Mouse (Mus musculus) mesoderm, embryonic 11.5 days (tissue): Measurements from ENCODE around the gene Hlcs.
A peak's percentile ranks its signal among the peaks of the same experiment; 100 is the strongest.

Experiments used
- DNase-seq: peaks from one replicate; pipeline ENCODE4 v3.0.0-alpha.2; 2012; ENCODE audit warnings: low read depth, low spot score

Gene Hlcs

DNA sequence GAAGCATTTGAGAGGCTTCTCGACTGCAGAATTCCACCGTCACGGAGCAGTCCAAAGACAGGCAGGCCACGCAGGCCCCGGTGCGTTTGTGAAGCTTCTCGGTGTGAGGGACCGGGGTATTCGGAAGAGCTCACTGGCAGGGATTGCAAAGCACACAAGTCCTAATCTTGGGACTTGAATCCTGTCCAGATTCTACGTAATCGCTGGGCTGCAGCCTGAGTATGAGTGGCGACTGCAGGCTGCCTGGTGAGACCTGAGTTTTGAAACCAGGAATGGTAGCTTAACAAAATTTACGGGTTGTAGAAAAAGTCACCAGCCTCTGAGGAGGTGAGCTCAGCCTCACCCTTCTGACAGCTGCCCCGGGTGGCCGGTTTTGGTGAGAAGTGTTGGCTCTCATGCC is 64.7 kb downstream of the Hlcs start:
- DNase-seq: no peak

DNA sequence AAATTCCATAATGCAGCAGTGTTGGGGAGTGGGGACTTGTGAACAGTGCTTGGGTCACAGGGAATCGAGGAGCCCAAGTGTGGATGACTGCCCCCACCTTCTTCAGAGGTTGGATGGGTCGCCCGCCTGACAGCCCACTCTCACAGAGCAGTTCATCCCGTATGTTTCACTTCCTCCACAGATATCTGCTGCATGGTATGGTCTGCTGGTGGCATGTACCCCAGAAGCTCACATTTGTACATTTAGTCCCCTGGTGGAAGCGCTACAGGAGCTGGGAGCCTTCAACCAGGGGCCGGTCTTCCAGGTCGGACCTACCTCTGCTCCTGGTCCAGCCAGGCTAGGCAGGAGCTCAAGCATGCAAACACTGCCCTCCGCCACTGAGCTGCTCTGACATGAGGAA is 66.4 kb downstream of the Hlcs start:
- no peak for DNase-seq

DNA sequence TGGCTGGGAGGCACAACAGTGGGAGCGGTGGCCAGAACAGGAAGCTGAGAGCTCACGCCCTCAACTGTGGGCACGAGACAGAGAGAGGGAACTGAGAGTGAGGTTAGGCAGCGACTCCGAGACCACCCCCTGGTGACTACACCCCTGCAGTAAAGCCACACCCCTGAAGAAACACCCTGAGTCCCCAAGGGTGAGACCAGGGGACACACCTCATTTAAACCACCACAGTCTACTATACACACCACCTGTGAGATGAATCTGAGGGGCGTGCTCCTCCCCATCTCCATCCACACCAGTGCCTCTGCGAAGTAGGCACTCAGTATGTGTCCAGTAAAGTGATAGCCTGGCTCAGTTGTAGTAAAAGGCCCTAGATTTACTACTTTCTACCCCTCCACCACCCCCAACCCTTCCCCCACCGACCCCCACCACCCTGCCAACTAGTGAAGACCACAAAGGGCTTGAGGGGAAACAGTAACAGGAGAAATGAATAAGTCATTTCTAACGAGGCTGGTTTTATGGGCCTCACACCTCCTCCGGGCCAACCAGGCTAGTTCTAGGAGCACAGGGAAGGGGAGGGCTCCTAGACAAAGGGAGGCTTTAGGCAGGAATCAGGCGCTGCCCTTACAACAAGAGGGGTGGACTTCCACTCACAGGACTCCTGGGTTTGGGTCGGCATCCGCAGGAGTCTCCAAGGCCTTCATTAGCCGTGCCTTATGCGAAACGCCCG is 67.2 kb downstream of the Hlcs start:
- DNase-seq: no peak

DNA sequence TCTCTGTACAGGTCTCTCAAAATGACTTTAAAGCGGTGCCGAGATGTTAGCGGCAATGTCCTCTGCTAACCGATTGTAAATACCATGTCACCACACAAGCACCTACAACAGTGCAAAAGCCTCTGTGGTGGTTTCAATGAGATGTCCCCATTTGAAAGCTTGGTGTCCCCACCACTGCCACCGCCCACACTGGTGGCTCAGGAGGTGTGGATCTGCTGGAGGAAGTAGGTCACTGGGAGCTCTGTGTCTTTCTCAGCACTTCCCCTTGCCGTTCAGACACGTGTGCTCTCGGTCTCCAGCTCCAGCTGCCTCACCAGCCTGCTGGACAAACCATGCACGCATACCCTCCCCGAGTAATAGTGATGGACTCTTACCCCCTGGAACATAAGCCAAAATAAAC is 72.2 kb downstream of the Hlcs start:
- DNase-seq: no peak

DNA sequence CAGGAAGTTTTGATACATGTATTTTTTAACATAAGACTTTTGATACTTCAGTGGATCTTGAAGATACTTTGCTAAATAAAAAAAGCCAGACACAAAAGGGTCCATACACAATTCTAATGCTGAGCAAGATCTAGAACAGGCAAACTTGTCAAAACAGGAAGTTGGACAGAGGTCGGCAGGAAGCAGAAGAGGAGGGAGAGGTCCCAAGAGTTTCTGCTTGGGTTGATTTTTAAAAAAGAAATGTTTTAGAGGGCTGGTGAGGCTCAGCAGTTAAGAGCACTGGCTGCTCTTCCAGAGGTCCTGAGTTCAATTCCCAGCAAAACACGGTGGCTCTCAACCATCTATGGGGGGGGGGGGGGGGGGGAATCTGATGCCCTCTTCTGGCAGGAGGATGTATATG is 73.2 kb downstream of the Hlcs start:
- no peak for DNase-seq

DNA sequence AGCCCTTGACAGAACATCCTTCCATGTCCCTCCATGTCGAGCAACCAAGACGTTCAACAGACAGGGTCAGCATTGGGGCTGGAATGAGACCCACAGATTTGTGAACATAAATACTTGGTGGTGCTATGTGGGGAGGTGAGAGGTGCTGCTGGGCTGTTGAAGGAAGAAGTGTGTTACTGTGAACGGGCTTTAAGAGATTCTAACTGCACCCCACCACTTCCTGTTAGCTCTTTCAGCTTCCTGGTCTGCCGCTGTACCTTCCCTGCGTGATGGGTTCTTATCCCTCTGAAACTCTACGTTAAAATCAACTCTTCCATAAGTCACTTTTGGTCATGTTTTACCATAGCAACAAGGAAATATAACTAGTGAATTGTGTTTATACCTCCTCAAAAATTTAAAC is 73.8 kb downstream of the Hlcs start:
- no peak for DNase-seq

DNA sequence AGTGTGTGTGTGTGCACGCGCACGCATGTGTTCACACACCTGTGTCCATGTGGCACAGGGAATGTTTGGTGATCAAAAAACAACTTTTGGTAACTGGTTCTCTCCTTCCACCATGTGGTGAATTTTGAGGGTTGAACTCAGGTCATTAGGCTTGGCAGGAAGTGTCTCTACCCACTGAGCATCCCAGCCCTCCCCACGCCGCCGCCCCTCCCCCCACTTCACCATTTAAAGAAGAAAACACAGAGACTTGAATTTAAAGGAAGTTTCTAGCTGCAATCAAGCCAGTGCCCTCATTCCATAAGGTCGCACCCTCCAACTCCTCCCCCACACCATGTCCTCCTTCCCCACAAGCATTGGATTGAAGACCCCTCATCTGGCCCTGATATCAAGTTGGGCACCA is 74.2 kb downstream of the Hlcs start:
- no peak for DNase-seq

DNA sequence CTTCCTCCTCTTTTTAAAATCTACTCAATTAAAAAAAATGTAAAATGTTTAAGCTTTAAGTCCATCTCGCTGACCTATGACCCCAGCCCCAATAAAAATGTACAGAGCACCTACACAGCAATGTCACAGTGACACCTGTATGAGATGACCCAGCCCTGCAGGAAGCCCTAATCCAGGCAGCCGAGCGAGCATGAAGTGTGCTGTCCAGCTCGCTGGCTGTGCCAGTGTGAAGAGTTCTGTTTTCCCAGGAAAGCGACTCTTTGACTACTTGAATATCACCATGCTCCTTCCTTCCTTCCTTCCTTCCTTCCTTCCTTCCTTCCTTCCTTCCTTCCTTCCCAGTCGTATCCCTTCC is 76.3 kb downstream of the Hlcs start:
- no peak for DNase-seq

DNA sequence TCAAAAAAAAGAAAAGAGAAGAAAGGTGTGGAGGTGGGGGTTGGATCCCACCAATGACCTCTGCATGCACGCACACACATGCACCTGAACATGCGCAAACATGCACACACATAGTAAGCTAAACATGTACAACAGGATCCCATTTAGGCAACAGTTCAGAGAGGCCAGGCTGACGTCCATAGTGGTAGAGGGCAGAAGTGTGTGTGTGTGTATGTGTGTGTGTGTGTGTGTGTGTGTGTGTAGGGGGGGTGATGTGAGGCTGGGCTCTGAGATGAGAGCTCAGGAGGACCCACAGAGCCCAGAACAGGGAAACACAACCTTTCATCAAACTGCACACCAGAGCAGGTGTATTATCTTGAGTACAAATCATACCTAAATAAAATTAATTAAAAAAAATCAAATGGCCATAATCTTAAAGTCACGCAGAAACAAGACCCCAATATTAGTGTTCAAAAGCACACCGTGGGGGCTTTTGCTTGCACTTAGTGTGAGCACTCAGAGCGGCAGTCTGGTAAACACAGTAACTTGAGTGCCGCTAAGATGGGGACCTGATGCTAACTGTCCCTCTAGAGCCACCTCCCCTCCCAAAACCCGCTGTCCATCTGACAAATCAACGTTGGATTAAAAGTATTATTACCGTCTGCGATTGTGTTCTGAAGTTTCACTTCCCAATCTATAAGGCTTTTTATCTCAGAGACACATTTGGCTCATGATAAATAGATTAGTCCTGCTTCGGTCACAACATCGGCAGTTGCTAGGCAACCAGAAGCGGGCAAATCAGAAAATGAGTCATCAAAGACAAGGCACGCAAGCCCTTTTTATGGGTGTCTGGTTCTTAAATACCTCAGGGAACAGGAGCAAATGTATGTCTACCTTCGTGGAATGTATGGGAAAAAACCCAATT is 76.9 kb downstream of the Hlcs start:
- peak; percentile 72 for DNase-seq

DNA sequence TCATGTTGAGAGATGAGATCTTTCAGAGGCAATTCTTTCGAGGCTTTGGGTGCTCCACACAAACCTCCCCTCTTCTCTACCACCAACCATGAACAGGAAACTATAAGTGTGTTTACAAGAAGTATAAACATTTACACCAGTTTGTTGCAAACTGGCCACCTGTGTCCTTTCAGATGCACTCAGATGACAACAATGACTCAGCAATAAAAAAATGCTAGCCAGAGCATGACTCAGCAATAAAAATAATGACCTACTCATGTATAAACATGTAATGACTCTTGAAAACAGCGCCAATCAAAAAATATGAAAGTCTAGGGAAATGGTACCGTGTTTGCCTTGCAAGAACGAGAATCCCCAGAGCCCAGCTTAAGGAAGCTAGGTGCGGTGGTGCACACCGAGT is 77.7 kb downstream of the Hlcs start:
- no peak for DNase-seq

DNA sequence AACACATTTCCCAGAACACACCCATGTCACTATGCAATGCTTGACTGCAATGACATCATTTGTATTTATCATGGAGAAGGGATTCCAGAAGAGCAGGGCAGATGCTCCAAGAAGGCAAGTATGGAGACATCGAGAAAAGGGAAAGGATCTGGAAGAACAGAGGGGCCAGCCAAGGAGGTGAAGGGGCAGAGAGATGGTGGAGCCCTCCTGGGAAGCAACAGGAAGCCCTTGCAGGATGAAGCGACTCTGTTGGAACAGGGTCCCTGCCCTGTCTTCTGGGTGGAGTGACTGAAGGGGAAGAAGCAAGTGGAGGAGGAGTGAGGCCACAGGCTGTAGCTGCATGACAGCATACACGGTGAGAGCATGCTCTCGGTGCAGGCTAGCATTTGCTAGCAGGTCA is 79.2 kb downstream of the Hlcs start:
- no peak for DNase-seq

DNA sequence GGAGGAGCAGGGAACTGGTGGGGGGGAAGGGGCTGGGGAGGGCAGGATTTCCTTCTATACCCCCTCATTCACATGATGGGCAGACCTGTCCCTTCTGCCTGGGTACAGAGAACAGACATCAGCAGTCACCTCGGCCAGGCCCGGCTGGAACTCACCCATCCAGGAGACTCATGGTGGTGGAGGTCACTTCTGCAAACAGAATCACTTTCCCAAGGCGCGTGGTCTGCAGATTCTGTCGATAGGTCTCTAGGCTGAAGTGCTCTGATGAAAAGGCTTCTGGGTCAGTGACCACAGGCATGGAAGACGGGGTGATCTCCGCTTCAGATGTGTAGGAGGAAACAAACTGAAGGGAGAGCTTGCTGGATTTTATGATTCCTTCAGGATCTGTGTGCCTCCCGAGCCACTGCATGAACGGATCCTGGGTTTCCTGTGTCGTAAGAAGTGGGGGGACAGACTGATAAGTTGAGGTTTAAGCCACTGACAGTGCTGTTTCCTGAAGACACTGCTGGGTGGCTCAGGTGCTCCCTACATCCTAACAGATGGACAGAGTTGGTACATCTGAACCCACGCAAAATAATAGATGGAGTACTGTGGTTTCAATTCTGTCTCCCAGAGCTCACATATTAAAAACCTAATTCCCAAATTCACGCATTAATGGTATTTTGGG is 82.3 kb downstream of the Hlcs start:
- no peak for DNase-seq

DNA sequence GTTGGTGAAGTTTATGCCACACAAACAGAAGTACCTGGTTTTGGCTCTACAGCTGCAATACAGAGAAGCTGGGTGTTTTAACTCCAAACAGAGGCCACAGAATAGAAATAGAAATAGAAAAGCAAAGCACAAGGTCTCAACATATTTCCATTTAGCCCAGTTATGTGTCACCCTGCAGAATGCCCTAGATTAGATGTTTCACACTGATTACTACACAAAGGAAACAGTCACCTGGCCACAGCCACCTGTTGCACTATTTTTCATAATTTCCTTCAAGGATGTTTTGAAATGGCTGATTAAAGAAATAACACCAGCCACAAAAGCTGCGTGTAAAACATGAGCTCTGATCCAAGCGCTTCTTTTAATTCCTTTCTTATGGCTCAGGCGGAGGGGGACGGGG is 82.9 kb downstream of the Hlcs start:
- DNase-seq: no peak

DNA sequence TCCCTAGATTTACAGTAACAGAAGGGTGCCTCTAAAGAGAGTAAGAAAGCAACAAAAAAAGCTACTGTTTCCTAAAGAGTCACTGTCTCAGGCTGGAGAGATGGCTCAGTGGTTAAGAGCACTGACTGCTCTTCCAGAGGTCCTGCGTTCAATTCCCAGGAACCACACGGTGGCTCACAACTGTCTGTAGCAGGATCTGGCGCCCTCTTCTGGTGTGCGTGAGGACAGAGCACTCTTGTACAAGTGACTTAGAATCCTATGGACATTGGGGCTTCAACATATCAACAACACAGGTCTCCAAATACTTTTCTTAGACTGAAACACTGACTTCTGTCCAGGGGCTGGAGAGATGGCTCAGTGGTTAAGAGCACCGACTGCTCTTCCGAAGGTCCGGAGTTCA is 83.5 kb downstream of the Hlcs start:
- no peak for DNase-seq

DNA sequence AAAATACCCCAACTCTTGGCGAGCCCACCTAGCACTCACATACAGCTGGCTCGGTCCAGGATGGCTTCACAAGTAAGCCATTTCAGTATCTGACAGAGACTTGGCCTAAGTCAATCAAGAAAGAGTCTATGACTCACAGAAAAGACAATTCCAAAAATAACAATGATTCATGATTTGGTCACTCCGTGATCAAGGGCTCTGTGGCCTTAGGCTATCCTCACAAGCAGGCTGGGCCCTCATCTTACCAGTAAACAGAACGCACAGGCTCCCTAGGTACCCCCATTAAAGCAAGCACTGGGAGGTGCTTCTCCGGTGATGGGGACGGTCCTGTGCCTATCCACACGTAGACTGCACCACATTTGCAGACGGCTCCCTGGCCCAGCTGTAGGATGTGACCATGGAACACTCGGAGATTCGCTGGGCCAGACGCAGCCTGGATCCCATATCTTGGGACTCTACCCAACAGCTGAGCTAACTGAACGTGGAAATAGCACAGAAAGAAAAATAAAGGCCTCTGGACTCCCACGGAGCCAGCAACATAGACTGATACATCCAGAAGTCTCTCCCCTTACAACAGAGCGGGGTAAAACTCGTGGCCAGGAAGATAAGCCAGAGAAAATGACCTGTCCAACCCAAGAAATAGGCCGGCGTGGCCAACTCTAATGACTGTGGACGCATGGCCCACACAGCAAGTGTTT is 84.4 kb downstream of the Hlcs start:
- DNase-seq: no peak

DNA sequence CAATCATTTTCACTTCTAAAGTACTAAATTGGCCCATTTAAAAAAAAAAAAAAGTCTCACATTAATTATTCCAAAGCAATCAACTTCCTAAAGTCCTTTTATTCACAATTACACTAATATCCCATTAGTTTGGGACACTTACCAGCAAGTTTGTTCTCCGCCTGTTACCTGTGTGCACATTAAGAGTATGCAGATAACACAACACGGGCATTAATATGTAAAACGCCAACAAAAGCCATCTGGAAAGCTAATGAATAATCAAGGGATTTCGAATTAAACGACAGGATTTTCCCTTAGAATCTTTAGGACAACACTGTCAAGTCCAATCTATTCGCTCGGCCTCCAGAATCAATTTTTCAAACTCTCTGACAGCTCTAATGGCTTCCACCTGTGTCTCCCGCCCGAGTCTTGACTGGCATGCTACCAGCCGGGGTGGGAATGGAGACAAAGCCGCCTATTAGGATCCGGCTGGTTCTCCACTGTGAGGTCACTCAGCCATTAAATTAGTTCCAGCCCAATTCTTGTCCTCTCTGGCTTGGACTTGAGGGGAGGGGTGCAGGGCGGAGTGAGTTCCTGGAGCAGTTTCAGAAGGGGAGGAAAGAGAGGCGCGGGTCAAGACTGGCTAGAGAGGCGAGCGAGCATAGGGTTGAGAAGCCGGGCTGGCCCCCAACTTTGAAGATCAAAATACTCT is 85.9 kb downstream of the Hlcs start:
- DNase-seq: peak; percentile 91

DNA sequence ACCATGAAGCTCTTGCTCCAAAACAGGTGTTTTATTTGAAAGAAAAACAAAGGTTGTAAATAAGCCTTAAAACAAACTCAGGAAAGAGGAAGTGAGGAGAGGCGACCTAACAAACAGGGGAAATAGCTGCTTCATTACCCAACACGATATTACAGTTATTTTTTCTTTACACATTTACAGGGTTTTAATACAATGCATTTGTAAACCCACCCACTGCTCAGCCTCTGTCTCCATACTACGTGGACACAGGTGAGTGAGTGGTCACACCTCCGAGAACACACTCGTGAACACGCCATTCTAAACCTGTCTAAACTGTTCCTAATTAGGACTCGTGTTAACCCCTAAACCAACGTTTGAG is 90.0 kb downstream of the Hlcs start:
- DNase-seq: no peak

DNA sequence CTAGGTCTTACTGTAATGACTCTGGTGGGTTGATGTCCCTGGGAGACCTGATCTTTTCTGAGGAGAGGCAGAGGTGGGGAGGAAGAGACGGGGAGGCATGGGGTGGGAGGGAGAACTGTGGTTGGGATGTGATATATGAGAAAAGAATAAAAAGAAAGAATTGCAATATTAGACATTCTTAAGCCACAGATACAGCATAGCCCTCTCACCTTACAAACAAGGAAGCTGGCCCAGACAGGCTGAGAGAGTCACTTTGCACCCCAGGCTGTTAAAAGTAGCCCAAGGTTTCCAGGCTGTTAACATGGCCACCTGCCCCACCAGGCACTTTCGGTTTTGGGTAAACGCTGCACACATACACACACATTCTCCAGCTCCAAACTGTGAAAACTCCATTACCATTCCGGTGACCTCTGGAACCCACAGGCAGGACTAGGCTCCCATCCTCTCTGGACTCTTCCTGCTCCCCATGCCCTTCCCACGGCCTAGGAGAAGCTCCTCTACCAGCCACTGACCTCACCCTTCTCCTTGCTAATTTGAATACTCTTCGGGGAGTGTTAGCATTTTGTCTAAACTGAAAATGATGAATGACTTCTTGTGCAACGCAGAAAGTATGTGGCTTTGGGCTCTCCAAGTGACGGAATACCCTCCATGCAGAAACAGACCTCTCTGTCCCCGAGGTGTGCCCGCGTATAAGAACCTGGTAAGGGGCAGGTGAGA is 90.6 kb downstream of the Hlcs start:
- DNase-seq: no peak

DNA sequence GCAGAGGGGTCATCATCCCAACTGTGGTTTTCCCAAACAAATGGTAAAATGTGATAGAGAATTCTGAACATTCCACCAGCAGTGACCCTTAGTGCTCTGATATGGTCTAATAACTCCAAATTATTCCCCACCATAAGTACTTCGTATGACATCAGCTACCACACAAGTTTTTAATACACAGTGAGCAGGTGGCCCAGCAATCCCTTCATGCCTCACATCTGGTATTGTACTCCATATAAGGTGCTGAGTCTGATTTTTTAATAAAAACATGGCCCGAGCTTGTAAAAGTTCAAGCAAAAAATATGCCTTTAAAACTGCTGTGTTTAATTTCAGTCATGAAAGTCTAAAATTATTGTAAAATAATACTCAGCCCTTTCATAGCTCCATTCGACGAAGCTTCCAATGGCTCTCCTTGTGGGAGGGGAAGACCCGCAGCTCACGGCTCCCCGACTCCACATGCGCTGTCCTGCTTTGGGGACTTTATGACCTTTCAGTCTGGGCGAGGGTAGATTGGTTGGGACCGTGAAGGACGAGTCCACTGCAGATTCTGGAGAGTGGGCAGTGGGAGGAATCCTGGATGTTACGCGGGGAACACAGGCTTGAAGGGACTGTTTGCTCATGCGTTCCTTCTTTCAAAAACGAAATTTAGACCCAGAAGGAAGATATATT is 102.5 kb downstream of the Hlcs start:
- DNase-seq: no peak

DNA sequence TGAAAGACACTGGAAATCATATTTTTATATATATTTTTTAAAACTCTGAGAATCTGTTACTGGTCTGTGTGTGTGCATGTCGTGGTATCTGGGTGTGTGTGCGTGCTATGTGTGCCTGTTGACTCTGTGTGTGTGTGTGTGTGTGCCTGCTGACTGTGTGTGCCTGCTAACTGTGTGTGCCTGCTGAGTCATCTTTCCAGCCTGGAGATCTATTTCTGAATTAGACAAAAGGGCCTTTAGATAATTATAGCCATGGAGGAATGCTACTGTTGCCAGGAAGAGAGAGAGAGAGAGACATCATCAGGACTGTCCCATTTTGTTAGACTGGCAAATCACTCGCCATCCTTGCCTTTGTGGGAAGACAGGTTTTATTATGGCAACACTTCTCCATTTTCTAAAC is 103.7 kb downstream of the Hlcs start:
- DNase-seq: no peak
